Mouse (Mus musculus) ovary, postnatal 36 days (tissue): Measurements from ENCODE around the gene Ubr2.

Source experiments
- DNase-seq: peaks from one replicate; pipeline ENCODE4 v3.0.0; 2022; ENCODE audit warnings: low spot score, mixed read lengths

The Ubr2 gene

GRCm38 (mm10) chr17:46926941-46927340, 83.4 kb downstream of the Ubr2 start:
- no peak for DNase-seq

- no peak for DNase-seq
Measured at GRCm38 (mm10) chr17:46926192-46926591, 84.2 kb downstream of the Ubr2 start.

DNA sequence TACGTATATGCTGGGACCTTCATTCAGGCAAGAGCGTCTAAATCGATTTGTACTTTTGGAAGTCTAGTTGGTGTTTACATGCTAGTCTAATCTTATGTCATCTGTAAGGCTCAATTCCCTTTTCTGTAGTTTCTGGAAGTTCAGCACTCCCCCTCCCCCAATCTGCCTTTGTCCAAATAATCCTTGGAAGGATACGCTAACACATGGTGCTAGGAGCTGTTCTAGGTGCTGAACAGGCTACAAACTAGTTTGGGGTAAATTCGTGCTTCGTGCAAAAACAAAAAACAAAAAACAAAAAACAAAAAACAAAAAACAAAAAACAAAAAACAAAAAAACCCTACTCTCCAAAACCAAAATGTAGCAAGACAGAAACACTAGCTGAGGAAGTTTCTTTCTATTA, 89.5 kb downstream of the Ubr2 start:
- DNase-seq, result no peak

DNA sequence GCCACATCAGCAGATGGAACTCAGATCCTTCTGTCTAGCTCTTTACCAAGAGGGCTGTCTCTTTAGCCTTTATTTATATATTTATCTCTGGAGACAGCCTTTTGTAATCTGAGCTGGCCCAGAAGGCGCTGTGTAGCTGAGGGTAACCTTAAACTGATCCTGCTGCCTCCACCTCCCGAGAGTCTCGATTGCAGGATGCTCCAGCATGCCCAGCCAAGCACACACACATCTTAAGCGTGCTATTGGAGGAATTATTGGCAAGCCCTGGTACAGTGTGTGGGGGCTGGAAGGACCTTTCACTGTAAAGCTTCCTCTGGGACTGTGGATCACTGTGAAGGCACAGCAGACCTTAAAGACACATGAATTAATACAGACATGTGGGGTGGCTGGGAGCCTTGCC, 91.4 kb downstream of the Ubr2 start:
- DNase-seq, result no peak

- no peak for DNase-seq
Measured at GRCm38 (mm10) chr17:46915129-46915528, 95.2 kb downstream of the Ubr2 start.

DNA sequence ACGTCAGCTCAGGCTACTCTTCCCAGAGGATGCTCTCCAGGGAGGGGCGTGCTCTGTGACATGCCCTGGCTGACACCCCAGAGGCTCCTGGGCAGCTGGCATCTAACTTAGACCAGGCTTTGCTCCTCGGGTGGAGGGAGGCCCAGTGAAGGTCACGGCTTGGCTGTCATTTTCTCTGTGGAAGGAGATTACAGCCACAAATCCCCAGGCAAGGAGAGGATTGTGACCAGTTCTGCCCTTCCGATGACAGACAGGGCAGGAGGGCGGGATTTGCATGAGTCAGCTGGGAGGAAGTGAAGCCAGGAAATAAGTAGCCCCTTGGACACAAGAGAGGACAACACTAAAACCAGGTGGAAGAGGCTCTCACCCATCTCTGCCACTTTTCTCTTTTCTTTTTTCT, 98.0 kb downstream of the Ubr2 start:
- no peak for DNase-seq

GRCm38 (mm10) chr17:46910186-46910585, 100.2 kb downstream of the Ubr2 start, which contains the start of gene Prph2:
Gene Prph2 (plus strand): TSS chr17:46910459.
- DNase-seq, result no peak

- peak; percentile 63 for DNase-seq
Measured at GRCm38 (mm10) chr17:46903876-46904490, 106.4 kb downstream of the Ubr2 start.

- DNase-seq, result no peak
Measured at GRCm38 (mm10) chr17:46900941-46901340, 109.4 kb downstream of the Ubr2 start.

DNA sequence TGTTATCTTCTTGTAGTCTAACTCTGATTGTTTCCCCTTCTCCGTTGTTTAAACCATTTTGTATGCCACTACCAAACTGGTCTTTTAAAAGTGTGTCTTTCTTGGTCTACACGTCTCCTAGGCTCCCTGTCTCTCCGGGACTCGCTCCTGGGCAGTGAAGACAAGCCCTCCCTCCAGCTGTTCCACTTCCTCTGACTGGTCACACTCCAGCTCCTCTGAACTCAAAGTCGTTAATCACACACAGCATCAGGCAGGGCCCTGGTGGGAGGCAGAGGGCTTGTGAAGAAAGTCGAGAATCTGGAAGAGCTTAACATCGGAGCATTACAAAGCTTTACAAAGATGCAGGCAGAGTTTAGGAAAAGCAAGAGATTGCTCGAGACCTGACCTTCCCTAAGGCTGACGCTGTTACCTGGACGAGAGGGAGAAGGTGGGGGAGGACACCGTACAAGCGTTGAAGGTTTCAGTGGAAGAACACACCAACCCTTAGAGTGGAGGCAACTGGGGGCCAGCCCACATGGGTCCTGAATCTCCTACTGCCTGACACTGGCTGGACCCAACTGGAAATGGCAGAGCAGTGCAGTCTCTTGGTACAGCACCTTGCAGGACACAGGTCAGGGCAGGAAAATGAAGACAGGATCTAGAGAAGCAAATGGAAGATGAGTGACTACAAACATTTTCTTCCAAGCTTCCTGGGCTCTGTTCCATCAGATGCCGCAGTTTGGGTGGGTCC, 113.0 kb downstream of the Ubr2 start:
- no peak for DNase-seq

DNA sequence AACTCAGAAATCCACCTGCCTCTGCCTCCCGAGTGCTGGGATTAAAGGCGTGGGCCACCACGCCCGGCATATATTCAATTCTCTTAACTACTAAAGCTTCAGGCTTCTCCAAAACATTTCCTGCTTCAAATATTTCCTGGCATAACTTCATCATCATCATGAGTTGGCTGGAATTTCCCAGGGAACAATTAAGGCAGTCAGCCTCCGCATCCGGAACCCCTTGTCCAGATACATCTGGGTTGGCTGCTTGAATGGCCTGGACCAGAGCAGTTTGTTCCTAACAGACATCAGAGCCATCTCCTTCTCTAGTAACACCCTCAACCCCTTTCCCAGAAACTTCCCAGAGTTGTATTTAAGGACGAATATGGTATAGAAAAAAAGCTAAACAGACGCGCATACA, 114.9 kb downstream of the Ubr2 start:
- no peak for DNase-seq

GRCm38 (mm10) chr17:46890843-46891594, 119.3 kb downstream of the Ubr2 start:
- DNase-seq, result peak; percentile 53

- DNase-seq, result peak; percentile 95
Measured at GRCm38 (mm10) chr17:46890116-46890815, 120.1 kb downstream of the Ubr2 start, which contains the start of gene Tbcc. Gene Tbcc (plus strand): TSS chr17:46890684.

GRCm38 (mm10) chr17:46889450-46890084, 120.8 kb downstream of the Ubr2 start:
- DNase-seq, result peak; percentile 79

DNA sequence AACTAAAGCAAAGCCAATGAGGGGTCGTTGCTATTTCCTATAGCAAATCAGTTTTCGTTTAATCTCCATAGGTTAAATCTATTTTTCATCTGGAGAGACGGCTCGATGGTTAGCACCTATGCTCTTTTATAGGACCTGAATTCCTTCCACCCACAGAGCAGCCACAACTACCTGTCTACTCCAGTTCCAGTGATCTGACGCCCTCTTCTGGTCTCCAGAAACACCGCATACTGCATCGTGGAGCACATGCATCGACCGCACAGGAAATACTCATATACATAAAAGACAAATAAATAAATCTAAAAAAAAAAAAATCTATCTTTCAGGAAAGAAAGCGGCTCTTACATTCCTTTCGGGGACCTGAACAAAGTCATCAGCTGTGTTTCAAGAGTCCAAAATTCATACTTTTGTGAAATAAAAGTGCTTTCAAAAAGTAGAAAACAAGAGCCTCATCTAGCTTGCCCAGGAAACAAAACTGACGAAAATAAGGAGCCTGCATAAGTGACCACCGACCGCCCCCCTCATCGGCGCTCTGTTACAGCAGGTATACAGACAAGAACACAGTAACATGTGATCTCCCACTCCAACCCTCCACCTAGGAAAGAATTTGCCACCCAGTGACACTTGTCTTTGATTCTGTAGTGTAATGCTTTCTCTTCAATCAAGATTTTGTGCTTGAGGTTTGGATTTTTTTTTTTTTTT, 121.7 kb downstream of the Ubr2 start:
- no peak for DNase-seq

- no peak for DNase-seq
Measured at GRCm38 (mm10) chr17:46885910-46886643, 124.3 kb downstream of the Ubr2 start.

DNA sequence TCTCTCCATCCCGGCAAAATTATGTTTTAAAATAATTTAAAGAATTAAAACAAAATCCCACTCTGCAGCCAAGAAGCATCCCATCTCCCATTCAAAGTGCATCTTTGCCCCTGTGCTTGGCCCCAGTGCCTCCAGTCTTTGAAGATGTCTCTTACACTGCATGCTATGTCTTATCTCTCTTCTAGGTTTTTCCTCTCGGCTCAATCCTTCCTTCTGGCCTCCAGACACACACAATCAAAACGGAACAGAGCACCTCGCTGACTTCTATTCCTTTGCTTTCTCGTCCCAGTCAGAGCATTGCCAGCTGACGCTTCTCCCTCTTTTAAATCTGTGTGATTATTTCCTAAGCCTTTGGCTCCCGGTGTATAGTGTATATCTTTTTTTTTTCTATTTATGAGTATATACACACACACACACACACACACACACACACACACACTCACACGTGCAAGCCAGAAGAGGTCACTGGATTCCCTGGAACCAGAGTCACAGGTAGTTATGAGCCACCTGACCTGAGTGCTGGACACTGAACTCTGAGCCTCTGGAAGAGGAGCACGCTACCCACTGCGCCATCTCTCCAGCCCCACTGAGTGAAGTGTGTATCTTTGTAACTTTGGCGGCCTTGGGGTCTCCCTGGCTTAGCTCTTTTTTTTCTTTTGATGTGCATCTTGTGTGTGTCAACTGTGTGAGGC, 125.0 kb downstream of the Ubr2 start:
- DNase-seq, result no peak

DNA sequence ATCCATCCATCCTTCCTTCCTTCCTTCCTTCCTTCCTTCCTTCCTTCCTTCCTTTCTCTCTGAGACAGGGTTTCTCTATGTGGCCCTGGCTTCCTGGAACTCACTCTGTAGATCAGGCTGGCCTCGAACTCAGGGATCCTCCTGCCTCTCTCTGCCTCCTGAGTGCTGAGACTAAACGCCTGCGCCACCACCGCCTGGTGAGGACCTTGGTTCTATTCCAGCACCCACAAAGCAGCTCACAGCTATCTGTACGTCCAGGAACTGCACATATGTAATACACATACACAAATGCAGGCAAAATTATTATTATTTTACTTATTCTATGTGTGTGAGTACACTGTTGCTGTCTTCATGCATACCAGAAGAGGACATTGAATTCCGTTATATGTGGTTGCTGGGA, 125.6 kb downstream of the Ubr2 start:
- no peak for DNase-seq

DNA sequence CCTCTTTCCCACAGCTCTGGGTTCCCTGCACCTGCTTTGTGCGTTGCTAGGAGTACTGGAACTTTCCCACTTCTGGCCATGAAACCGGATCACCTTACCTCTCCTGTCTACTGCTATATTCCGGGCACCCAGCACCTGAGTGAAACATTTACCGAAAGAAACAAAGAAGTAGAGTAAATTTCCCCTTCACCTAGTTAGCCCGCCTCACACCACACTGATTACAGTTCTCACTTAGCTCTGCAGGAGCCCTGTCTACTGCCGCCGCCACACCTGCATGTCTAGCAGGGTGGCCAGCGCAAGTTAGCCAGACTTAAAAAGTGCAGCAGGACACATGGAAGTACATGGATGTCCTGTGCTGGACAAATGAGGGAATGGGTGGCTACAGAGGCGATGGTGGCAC, 127.2 kb downstream of the Ubr2 start:
- DNase-seq, result no peak

DNA sequence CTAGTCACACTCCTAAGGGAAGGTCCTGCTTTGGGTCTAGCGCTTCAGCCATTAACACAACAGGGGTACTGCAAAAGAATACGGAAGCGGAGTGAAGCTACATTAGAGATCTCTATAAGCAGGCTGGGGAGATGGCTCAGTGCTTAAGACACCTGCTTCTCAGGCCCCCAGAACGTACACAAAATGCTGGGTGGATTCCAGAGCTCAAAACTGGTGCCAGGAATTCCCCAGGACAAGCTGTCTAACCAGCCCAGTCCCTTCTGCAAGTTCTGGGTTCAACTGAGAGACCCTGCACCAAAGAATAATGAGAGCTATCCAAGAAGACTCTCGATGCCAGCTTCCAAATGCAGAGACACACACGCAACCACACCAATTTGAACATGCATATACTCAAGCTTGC, 128.6 kb downstream of the Ubr2 start:
- DNase-seq, result no peak
